Mouse (Mus musculus): ENCODE measurements around the gene Gatad2b. TPM values are rescaled to one million over a fixed set of nuclear protein-coding genes. Genes with fewer than 3 reads are reported as not detected.

Gatad2b gene
- 20.5 TPM for polyA plus RNA-seq (2014; fragmentation: Illumina TruSeq; extraction: RNeasy Lipid Tissue Mini Kit (QIAGEN cat#74804); ENCODE audit: low replicate concordance)

DNA sequence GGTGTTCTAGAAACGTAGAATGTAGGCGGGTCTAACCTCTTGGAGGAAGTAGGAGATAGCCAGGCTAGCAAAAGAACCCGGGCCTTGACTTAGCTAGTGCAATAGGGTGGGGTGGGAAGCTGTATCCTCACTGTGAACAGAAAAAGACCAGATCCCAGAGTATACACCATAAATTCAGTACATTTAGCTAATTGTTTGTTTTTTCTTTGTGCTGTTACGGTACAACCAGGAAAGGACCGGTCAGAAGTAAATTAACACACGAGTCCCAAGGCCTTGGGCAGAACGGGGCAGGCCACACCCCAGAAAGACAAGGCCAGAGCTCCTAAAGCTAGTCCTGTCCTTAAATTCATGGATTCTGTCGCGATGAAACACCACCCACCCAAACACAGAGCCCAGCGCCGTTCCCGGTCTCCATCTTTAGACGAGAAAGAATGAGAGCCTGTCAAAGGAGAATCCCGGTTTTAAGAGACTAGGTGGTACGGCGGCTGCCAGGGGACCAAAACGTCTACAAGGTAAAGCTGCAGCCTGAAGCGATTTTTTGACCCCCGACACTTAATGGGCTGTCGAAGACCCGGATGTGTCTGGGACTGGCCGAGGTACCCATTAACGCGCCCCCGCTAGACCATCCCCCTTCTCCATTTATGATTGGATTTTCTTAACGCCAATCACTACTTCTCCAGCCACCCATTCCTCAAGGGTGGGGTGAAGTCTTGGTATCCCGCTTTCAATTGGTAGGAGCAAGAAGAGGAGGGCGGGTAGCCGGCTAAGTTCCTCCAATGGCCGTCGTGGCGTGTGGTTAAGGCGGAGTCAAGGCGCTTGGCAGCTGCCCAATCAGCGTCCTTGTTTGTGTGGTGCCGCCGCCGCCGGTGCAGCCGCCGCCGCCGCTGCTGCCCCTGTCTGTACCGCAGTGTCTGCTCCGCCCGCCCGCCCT lies at the start of gene Gatad2b:
Gene Gatad2b, plus strand, starts transcription at position 834 of the 931 bp plus-strand sequence.

DNA sequence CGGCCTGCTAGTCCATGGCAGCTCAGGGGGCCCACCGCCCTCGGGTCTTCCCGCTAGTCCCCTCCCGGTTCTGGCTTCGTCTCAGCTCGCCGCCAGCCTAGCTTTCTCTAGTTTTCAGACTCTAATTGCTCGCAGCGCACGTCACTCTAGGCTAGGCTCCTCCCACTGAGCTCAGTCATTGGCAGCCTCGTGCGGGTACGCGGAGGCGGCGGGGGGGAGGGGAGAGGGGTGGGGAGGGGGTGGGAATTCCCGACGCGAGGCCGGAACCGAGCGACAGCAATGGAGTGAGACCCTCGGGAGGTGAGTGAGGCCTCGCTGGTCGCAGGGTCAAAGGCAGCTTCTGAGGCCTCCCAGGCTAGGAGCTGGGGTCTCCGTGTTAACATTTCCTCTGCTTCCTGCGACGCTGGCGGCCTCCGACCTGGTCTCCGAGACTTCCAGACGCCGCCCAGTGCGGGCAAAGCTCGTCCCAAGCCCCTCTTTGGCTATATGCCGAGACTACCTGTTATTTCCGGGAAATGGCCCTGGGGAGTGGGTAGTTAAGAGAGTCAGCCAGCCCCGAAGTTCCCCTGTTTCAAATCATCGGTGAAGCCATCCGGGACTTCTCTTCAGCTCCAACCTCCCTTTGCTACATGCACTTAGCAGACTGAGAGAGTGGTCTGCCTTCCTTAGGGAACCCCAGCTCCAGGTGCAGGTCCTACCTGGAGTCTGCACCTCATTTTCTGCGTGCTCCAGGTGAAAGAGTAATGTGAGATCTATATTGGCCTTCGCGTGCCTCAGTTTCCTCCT lies 44.8 kb upstream of the Gatad2b start, which contains the start of gene Slc39a1:
Gene Slc39a1, plus strand, starts transcription at position 213 of the 786 bp plus-strand sequence.

GRCm38 (mm10) chr3:90253653-90254418 lies 39.1 kb upstream of the Gatad2b start, which contains the start of gene Crtc2:
Gene Crtc2 (plus strand): TSS chr3:90254163.

GRCm38 (mm10) chr3:90265034-90265931 lies 27.7 kb upstream of the Gatad2b start, which contains the start of gene Dennd4b:
Gene Dennd4b (plus strand): TSS chr3:90265185.

DNA sequence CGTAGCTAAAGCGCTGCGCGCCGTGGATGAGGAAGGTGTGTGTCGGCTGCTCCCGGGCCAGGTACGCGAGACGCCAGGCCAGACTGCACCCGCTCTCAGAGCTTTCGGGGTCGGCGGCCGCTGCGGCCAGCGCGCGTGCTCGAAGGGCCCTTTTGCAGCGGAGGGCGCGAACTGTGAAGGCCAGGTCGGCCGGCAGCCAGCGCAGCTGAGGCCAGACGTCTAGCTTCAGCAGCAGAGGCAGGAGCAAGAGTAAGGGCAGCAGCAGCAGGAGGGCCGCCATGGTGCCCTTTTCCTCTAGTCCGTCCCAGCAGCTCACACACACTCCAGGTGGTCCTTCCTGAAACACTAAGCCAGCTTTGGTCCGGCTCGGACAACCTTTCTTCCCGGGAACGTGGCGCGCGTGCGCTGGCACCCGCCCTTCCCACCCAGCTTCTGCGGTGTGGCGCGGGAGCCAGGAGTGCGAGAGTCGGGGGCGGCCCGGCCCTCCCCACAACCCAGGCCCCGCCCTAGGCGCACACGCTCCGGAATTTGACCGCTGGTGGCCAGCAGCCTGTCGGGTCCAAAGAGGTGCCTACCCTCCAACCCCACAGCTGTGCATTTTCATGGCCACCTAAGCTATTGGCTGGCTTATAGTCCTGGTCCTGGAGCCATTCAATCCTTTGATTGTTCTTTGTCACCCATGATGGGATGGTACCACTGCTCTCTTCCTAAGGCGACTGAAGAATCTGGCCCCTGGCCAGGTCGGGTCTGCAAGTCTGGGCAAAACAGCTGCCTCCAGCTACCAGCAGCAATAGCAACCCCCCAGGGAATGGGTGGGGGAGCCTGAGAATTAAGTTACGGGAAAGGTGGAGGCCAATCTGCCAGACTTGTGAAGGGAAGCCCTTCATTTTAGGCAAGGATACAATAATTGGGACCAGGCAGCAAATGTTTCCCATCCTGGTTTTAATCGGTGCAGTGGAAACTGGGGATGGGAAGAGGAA lies 96.8 kb downstream of the Gatad2b start, which contains the start of gene Slc27a3:
Gene Slc27a3, minus strand, starts transcription at position 428 of the 980 bp plus-strand sequence.

Other genes with a start within 250 kb of the Gatad2b start
- 86.9 TPM for gene 4933434E20Rik, start 241.5 kb upstream of the Gatad2b start, polyA plus RNA-seq (2014; fragmentation: Illumina TruSeq; extraction: RNeasy Lipid Tissue Mini Kit (QIAGEN cat#74804); ENCODE audit: low replicate concordance)
- gene Ubap2l, start 240.6 kb upstream of the Gatad2b start, polyA plus RNA-seq (2014; fragmentation: Illumina TruSeq; extraction: RNeasy Lipid Tissue Mini Kit (QIAGEN cat#74804); ENCODE audit: low replicate concordance) = 60.7 TPM
- gene Tpm3, start 220.5 kb upstream of the Gatad2b start, polyA plus RNA-seq (2014; fragmentation: Illumina TruSeq; extraction: RNeasy Lipid Tissue Mini Kit (QIAGEN cat#74804); ENCODE audit: low replicate concordance) = 255 TPM
- 0.07 TPM for gene Nup210l, start 189.0 kb upstream of the Gatad2b start, polyA plus RNA-seq (2014; fragmentation: Illumina TruSeq; extraction: RNeasy Lipid Tissue Mini Kit (QIAGEN cat#74804); ENCODE audit: low replicate concordance)
- 848 TPM for gene Rps27, start 79.5 kb upstream of the Gatad2b start, polyA plus RNA-seq (2014; fragmentation: Illumina TruSeq; extraction: RNeasy Lipid Tissue Mini Kit (QIAGEN cat#74804); ENCODE audit: low replicate concordance)
- gene Rab13, start 79.5 kb upstream of the Gatad2b start, polyA plus RNA-seq (2014; fragmentation: Illumina TruSeq; extraction: RNeasy Lipid Tissue Mini Kit (QIAGEN cat#74804); ENCODE audit: low replicate concordance) = 2.2 TPM
- 152 TPM for gene Jtb, start 61.6 kb upstream of the Gatad2b start, polyA plus RNA-seq (2014; fragmentation: Illumina TruSeq; extraction: RNeasy Lipid Tissue Mini Kit (QIAGEN cat#74804); ENCODE audit: low replicate concordance)
- gene Creb3l4, start 49.7 kb upstream of the Gatad2b start, polyA plus RNA-seq (2014; fragmentation: Illumina TruSeq; extraction: RNeasy Lipid Tissue Mini Kit (QIAGEN cat#74804); ENCODE audit: low replicate concordance) = 3.1 TPM
- gene Slc39a1, start 45.0 kb upstream of the Gatad2b start, polyA plus RNA-seq (2014; fragmentation: Illumina TruSeq; extraction: RNeasy Lipid Tissue Mini Kit (QIAGEN cat#74804); ENCODE audit: low replicate concordance) = 62.4 TPM
- 10.5 TPM for gene Crtc2, start 39.0 kb upstream of the Gatad2b start, polyA plus RNA-seq (2014; fragmentation: Illumina TruSeq; extraction: RNeasy Lipid Tissue Mini Kit (QIAGEN cat#74804); ENCODE audit: low replicate concordance)
- 0.48 TPM for gene Dennd4b, start 28.0 kb upstream of the Gatad2b start, polyA plus RNA-seq (2014; fragmentation: Illumina TruSeq; extraction: RNeasy Lipid Tissue Mini Kit (QIAGEN cat#74804); ENCODE audit: low replicate concordance)
- not detected for gene Slc27a3, start 96.8 kb downstream of the Gatad2b start, polyA plus RNA-seq (2014; fragmentation: Illumina TruSeq; extraction: RNeasy Lipid Tissue Mini Kit (QIAGEN cat#74804); ENCODE audit: low replicate concordance)
- 8.9 TPM for gene Ints3, start 140.4 kb downstream of the Gatad2b start, polyA plus RNA-seq (2014; fragmentation: Illumina TruSeq; extraction: RNeasy Lipid Tissue Mini Kit (QIAGEN cat#74804); ENCODE audit: low replicate concordance)
- gene Npr1, start 172.7 kb downstream of the Gatad2b start, polyA plus RNA-seq (2014; fragmentation: Illumina TruSeq; extraction: RNeasy Lipid Tissue Mini Kit (QIAGEN cat#74804); ENCODE audit: low replicate concordance) = 1.4 TPM
- gene Ilf2, start 182.9 kb downstream of the Gatad2b start, polyA plus RNA-seq (2014; fragmentation: Illumina TruSeq; extraction: RNeasy Lipid Tissue Mini Kit (QIAGEN cat#74804); ENCODE audit: low replicate concordance) = 30.4 TPM
- gene Snapin, start 197.9 kb downstream of the Gatad2b start, polyA plus RNA-seq (2014; fragmentation: Illumina TruSeq; extraction: RNeasy Lipid Tissue Mini Kit (QIAGEN cat#74804); ENCODE audit: low replicate concordance) = 32.7 TPM
- gene Chtop, start 216.3 kb downstream of the Gatad2b start, polyA plus RNA-seq (2014; fragmentation: Illumina TruSeq; extraction: RNeasy Lipid Tissue Mini Kit (QIAGEN cat#74804); ENCODE audit: low replicate concordance) = 112 TPM
- gene S100a1, start 221.2 kb downstream of the Gatad2b start, polyA plus RNA-seq (2014; fragmentation: Illumina TruSeq; extraction: RNeasy Lipid Tissue Mini Kit (QIAGEN cat#74804); ENCODE audit: low replicate concordance) = 27.6 TPM
- 2.8 TPM for gene S100a13, start 221.3 kb downstream of the Gatad2b start, polyA plus RNA-seq (2014; fragmentation: Illumina TruSeq; extraction: RNeasy Lipid Tissue Mini Kit (QIAGEN cat#74804); ENCODE audit: low replicate concordance)
- not detected for gene S100a14, start 233.7 kb downstream of the Gatad2b start, polyA plus RNA-seq (2014; fragmentation: Illumina TruSeq; extraction: RNeasy Lipid Tissue Mini Kit (QIAGEN cat#74804); ENCODE audit: low replicate concordance)
- gene S100a16, start 244.1 kb downstream of the Gatad2b start, polyA plus RNA-seq (2014; fragmentation: Illumina TruSeq; extraction: RNeasy Lipid Tissue Mini Kit (QIAGEN cat#74804); ENCODE audit: low replicate concordance) = 9.7 TPM